Mouse (Mus musculus): ENCODE measurements around the gene Cpox. TPM values are rescaled to one million over a fixed set of nuclear protein-coding genes. Genes with fewer than 3 reads are reported as not detected.
A peak's percentile ranks its signal among the peaks of the same experiment; 100 is the strongest.

The Cpox gene
- polyA plus RNA-seq, 1 experiment from 2014 or later: 80.4 TPM

GRCm38 (mm10) chr16:58671212-58671985 lies 1.3 kb downstream of the Cpox start:
- H3K36me3 ChIP-seq: peaks cover 26% of the 10 kb centered on the region
- H3K9me3 ChIP-seq: no peaks in the 10 kb centered on the region
- H3K9ac ChIP-seq: 0 out of 2 replicates have a peak overlapping the region, but pooled peaks have one; percentile 86
- no peaks in the 10 kb centered on the region for H3K4me1 ChIP-seq
- no peak for ATAC-seq (ENCODE audit: insufficient read depth, low FRiP score, low read depth)
- 65% methylated on average over 8 of the region's 8 CpGs for WGBS
- H3K27ac ChIP-seq: no peak overlapping the region
- no peaks in the 10 kb centered on the region for H3K27me3 ChIP-seq (replicated peaks)
- peak overlapping the region; percentile 97 for H3K4me3 ChIP-seq (replicated peaks)
- H3K4me2 ChIP-seq: peak overlapping the region; percentile 66

GRCm38 (mm10) chr16:58672396-58672795 lies 2.3 kb downstream of the Cpox start:
- no peaks in the 10 kb centered on the region for H3K4me1 ChIP-seq
- H3K9ac ChIP-seq: no peak overlapping the region
- H3K36me3 ChIP-seq: peaks cover 32% of the 10 kb centered on the region
- H3K27ac ChIP-seq: no peak overlapping the region
- WGBS: 89% methylated on average over 13 of the region's 13 CpGs
- H3K27me3 ChIP-seq (replicated peaks): no peaks in the 10 kb centered on the region
- no peak overlapping the region for H3K4me3 ChIP-seq (replicated peaks)
- H3K4me2 ChIP-seq: no peak overlapping the region
- no peak for ATAC-seq (ENCODE audit: insufficient read depth, low FRiP score, low read depth)
- no peaks in the 10 kb centered on the region for H3K9me3 ChIP-seq

GRCm38 (mm10) chr16:58673811-58674410 lies 3.8 kb downstream of the Cpox start:
- Histone ChIP-seq H3K27ac (no peak overlapping the region), H3K36me3 (peaks cover 43% of the 10 kb centered on the region), H3K4me3 (replicated peaks) (no peak overlapping the region), H3K9ac (no peak overlapping the region), H3K4me1 (no peaks in the 10 kb centered on the region), H3K27me3 (replicated peaks) (no peaks in the 10 kb centered on the region), H3K4me2 (no peak overlapping the region), H3K9me3 (no peaks in the 10 kb centered on the region)
- WGBS: 92% methylated on average over 15 of the region's 15 CpGs
- no peak for ATAC-seq (ENCODE audit: insufficient read depth, low FRiP score, low read depth)

- peaks cover 43% of the 10 kb centered on the region for H3K36me3 ChIP-seq
- no peak for ATAC-seq (ENCODE audit: insufficient read depth, low FRiP score, low read depth)
- no peak overlapping the region for H3K9ac ChIP-seq
- 95% methylated on average over 13 of the region's 13 CpGs for WGBS
- H3K9me3 ChIP-seq: no peaks in the 10 kb centered on the region
- H3K4me3 ChIP-seq (replicated peaks): no peak overlapping the region
- no peak overlapping the region for H3K27ac ChIP-seq
- no peaks in the 10 kb centered on the region for H3K27me3 ChIP-seq (replicated peaks)
- no peak overlapping the region for H3K4me2 ChIP-seq
- H3K4me1 ChIP-seq: no peaks in the 10 kb centered on the region
Observed at GRCm38 (mm10) chr16:58675256-58675655, 5.2 kb downstream of the Cpox start.

- 87% methylated on average over 7 of the region's 7 CpGs for WGBS
- H3K4me3 ChIP-seq (replicated peaks): no peak overlapping the region
- H3K36me3 ChIP-seq: peaks cover 47% of the 10 kb centered on the region
Observed at GRCm38 (mm10) chr16:58676156-58676555, 6.1 kb downstream of the Cpox start.

GRCm38 (mm10) chr16:58676633-58677032 lies 6.5 kb downstream of the Cpox start:
- WGBS: 82% methylated on average over 3 of the region's 3 CpGs
- Histone ChIP-seq H3K27ac (no peak overlapping the region), H3K4me3 (replicated peaks) (no peak overlapping the region), H3K36me3 (peaks cover 47% of the 10 kb centered on the region), H3K9me3 (no peaks in the 10 kb centered on the region), H3K9ac (no peak overlapping the region), H3K4me2 (no peak overlapping the region), H3K4me1 (no peaks in the 10 kb centered on the region), H3K27me3 (replicated peaks) (no peaks in the 10 kb centered on the region)
- no peak for ATAC-seq (ENCODE audit: insufficient read depth, low FRiP score, low read depth)

More at GRCm38 (mm10) chr16:58676156-58676555, 6.1 kb downstream of the Cpox start:
- Histone ChIP-seq H3K27ac (no peak overlapping the region), H3K9ac (no peak overlapping the region), H3K27me3 (replicated peaks) (no peaks in the 10 kb centered on the region), H3K9me3 (no peaks in the 10 kb centered on the region), H3K4me2 (no peak overlapping the region), H3K4me1 (no peaks in the 10 kb centered on the region)
- ATAC-seq (ENCODE audit: insufficient read depth, low FRiP score, low read depth): no peak

GRCm38 (mm10) chr16:58677491-58677890 lies 7.4 kb downstream of the Cpox start:
- Histone ChIP-seq H3K4me1 (no peaks in the 10 kb centered on the region), H3K9me3 (no peaks in the 10 kb centered on the region), H3K4me3 (replicated peaks) (no peak overlapping the region), H3K9ac (no peak overlapping the region), H3K27ac (no peak overlapping the region), H3K4me2 (no peak overlapping the region), H3K27me3 (replicated peaks) (no peaks in the 10 kb centered on the region), H3K36me3 (peaks cover 47% of the 10 kb centered on the region)
- no peak for ATAC-seq (ENCODE audit: insufficient read depth, low FRiP score, low read depth)
- 88% methylated on average over 5 of the region's 5 CpGs for WGBS

- H3K4me2 ChIP-seq: no peak overlapping the region
- H3K9ac ChIP-seq: no peak overlapping the region
- no peaks in the 10 kb centered on the region for H3K9me3 ChIP-seq
- no peak for ATAC-seq (ENCODE audit: insufficient read depth, low FRiP score, low read depth)
- 75% methylated on average over 7 of the region's 7 CpGs for WGBS
- no peak overlapping the region for H3K27ac ChIP-seq
- H3K27me3 ChIP-seq (replicated peaks): no peaks in the 10 kb centered on the region
- peaks cover 42% of the 10 kb centered on the region for H3K36me3 ChIP-seq
- H3K4me3 ChIP-seq (replicated peaks): no peak overlapping the region
- H3K4me1 ChIP-seq: no peaks in the 10 kb centered on the region
Observed at GRCm38 (mm10) chr16:58678660-58679059, 8.6 kb downstream of the Cpox start.

- no peaks in the 10 kb centered on the region for H3K27me3 ChIP-seq (replicated peaks)
- WGBS: 91% methylated on average over 6 of the region's 6 CpGs
- no peaks in the 10 kb centered on the region for H3K9me3 ChIP-seq
- H3K4me1 ChIP-seq: no peaks in the 10 kb centered on the region
- H3K4me3 ChIP-seq (replicated peaks): no peak overlapping the region
- H3K9ac ChIP-seq: no peak overlapping the region
- H3K4me2 ChIP-seq: no peak overlapping the region
- ATAC-seq (ENCODE audit: insufficient read depth, low FRiP score, low read depth): no peak
- no peak overlapping the region for H3K27ac ChIP-seq
- peaks cover 18% of the 10 kb centered on the region for H3K36me3 ChIP-seq
Observed at GRCm38 (mm10) chr16:58682046-58682445, 12.0 kb downstream of the Cpox start.

- 73% methylated on average over 7 of the region's 7 CpGs for WGBS
- no peak overlapping the region for H3K4me3 ChIP-seq (replicated peaks)
- no peak overlapping the region for H3K27ac ChIP-seq
- peaks cover 11% of the 10 kb centered on the region for H3K36me3 ChIP-seq
- ATAC-seq (ENCODE audit: insufficient read depth, low FRiP score, low read depth): no peak
- H3K4me2 ChIP-seq: no peak overlapping the region
- H3K9ac ChIP-seq: no peak overlapping the region
- no peaks in the 10 kb centered on the region for H3K27me3 ChIP-seq (replicated peaks)
- H3K9me3 ChIP-seq: no peaks in the 10 kb centered on the region
- H3K4me1 ChIP-seq: no peaks in the 10 kb centered on the region
Observed at GRCm38 (mm10) chr16:58682870-58683269, 12.8 kb downstream of the Cpox start.

GRCm38 (mm10) chr16:58683911-58684310 lies 13.8 kb downstream of the Cpox start:
- Histone ChIP-seq H3K4me2 (no peak overlapping the region), H3K4me3 (replicated peaks) (no peak overlapping the region), H3K36me3 (0 out of 2 replicates have a peak, but pooled peaks cover 4% of the 10 kb centered on the region), H3K4me1 (no peaks in the 10 kb centered on the region), H3K27ac (no peak overlapping the region), H3K9me3 (no peaks in the 10 kb centered on the region), H3K27me3 (replicated peaks) (no peaks in the 10 kb centered on the region), H3K9ac (no peak overlapping the region)
- 85% methylated on average over 4 of the region's 4 CpGs for WGBS
- no peak for ATAC-seq (ENCODE audit: insufficient read depth, low FRiP score, low read depth)

- Histone ChIP-seq H3K36me3 (0 out of 2 replicates have a peak, but pooled peaks cover 4% of the 10 kb centered on the region), H3K4me3 (replicated peaks) (no peak overlapping the region), H3K27me3 (replicated peaks) (no peaks in the 10 kb centered on the region), H3K9ac (no peak overlapping the region), H3K27ac (no peak overlapping the region), H3K9me3 (no peaks in the 10 kb centered on the region), H3K4me1 (no peaks in the 10 kb centered on the region), H3K4me2 (no peak overlapping the region)
- ATAC-seq (ENCODE audit: insufficient read depth, low FRiP score, low read depth): no peak
Observed at GRCm38 (mm10) chr16:58684537-58684936, 14.4 kb downstream of the Cpox start.

Measured in stomach, embryonic 15.5 days (tissue).